Mouse (Mus musculus): ENCODE measurements around the gene Thyn1. TPM values are rescaled to one million over a fixed set of nuclear protein-coding genes. Genes with fewer than 3 reads are reported as not detected.

The Thyn1 gene
- polyA plus RNA-seq (2014; fragmentation: Illumina TruSeq; extraction: RNeasy Lipid Tissue Mini Kit (QIAGEN cat#74804); ENCODE audit: low read depth, low replicate concordance) = 65.3 TPM

DNA sequence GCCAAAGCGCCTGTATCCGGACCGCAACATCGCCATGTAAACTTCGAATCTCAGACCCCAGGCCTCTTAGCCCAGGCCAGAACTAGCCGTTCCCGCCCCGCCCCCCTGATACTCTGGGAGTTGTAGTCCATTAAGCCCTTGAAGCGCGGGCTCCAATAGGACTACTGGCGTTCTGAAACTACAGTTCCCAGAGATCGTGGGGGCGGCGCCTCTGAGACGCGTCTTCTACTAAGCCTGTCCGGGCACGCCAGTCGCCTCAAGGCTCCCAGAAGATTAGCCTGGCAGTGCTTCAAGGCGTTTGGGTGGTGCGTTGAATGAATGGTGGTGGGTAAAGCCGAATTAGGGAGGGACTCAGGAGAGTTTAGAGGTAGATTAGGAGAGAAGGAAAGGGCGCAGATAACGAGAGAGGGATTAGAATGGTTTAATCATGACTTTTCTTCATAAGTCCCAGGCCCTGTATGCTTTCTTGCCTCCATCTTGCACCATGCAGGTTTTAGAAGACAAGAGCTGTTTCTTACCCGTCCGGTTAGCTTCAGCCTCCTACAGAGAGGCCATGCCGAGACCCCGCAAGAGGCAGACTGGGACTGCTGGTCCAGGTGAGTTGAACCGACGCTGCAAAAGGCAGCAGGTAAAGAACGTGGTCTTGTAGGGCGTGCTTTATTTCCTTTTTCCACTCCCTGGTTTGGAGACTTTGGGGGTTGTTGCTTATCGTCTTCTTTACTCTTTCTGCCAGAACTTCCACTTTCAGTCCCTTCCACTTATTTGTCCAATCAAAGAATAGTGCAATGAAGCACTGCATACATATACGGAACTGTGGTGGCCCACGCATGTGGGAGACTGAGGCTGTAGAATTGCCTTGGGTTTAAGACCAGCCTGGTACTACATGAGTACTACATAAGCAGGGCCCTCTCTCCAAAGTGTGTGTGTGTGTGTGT is at the start of gene Thyn1, which contains the start of gene Acad8:
TSS of gene Thyn1 (plus strand) at position 250 of the 935 bp plus-strand sequence.
TSS of gene Acad8 (minus strand) at position 106 of the 935 bp plus-strand sequence.

DNA sequence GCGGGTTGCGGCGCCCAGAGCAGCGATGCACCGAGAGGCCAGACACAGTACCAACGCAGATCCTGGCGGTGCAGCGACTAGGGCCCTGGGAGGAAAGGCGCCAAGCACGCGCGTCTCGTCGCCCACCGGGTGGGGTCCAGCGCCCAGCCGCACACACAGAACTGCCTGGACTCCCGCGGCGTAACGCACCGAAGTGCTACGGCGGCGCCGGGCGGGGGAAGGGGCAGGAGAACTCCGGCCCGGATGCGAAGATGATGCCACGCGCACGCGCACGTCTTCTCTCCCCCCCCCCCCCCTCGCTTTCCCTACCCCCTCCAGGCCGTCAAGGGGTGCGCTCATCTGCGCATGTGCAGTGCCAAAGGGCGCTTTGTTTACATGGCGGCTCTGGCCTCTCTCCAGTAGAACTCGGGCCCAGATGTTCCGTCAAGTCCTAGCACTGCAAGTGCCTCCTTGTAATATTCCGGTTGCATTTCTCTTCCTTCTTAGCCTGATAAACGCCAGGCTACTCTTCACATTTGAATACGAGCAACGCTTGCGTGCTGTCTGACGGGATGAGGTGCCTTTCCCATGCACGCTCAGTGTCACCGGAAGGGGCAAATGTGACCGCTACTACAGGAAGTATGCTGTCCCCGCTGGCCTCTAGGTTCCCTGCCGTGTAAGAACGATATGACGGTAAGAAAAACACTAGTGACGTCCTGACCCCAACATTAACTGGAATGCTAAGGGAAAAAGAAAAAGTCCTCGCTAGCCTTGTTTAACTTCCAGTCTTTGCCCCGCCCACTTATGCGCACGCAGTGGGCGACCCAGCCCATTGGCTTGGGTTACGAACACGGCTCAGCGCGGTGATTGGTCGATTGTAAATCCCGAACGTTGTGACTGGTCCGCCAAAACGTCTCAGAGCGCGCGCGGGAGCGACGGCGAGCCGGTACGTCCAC is 30.6 kb downstream of the Thyn1 start, which contains the start of the genes Vps26b and Ncapd3:
TSS of gene Vps26b (minus strand) at position 238 of the 935 bp plus-strand sequence.
TSS of gene Ncapd3 (plus strand) at position 348 of the 935 bp plus-strand sequence.

Other genes with a start within 250 kb of the Thyn1 start
- gene Glb1l2, start 193.2 kb upstream of the Thyn1 start, polyA plus RNA-seq (2014; fragmentation: Illumina TruSeq; extraction: RNeasy Lipid Tissue Mini Kit (QIAGEN cat#74804); ENCODE audit: low read depth, low replicate concordance) = 673 TPM
- gene Glb1l3, start 138.8 kb upstream of the Thyn1 start, polyA plus RNA-seq (2014; fragmentation: Illumina TruSeq; extraction: RNeasy Lipid Tissue Mini Kit (QIAGEN cat#74804); ENCODE audit: low read depth, low replicate concordance) = 98.2 TPM
- 690 TPM for gene Gm1110, start 76.6 kb upstream of the Thyn1 start, polyA plus RNA-seq (2014; fragmentation: Illumina TruSeq; extraction: RNeasy Lipid Tissue Mini Kit (QIAGEN cat#74804); ENCODE audit: low read depth, low replicate concordance)
- gene Acad8, start 144 bp upstream of the Thyn1 start, polyA plus RNA-seq (2014; fragmentation: Illumina TruSeq; extraction: RNeasy Lipid Tissue Mini Kit (QIAGEN cat#74804); ENCODE audit: low read depth, low replicate concordance) = 80.5 TPM
- gene Vps26b, start 30.4 kb downstream of the Thyn1 start, polyA plus RNA-seq (2014; fragmentation: Illumina TruSeq; extraction: RNeasy Lipid Tissue Mini Kit (QIAGEN cat#74804); ENCODE audit: low read depth, low replicate concordance) = 38.6 TPM
- gene Ncapd3, start 30.5 kb downstream of the Thyn1 start, polyA plus RNA-seq (2014; fragmentation: Illumina TruSeq; extraction: RNeasy Lipid Tissue Mini Kit (QIAGEN cat#74804); ENCODE audit: low read depth, low replicate concordance) = 16.5 TPM
- 15.4 TPM for gene Jam3, start 155.7 kb downstream of the Thyn1 start, polyA plus RNA-seq (2014; fragmentation: Illumina TruSeq; extraction: RNeasy Lipid Tissue Mini Kit (QIAGEN cat#74804); ENCODE audit: low read depth, low replicate concordance)

Data from adipose tissue, adult 10 weeks (tissue).